Mouse (Mus musculus): ENCODE results near the gene Itga9.

Gene Itga9

DNA sequence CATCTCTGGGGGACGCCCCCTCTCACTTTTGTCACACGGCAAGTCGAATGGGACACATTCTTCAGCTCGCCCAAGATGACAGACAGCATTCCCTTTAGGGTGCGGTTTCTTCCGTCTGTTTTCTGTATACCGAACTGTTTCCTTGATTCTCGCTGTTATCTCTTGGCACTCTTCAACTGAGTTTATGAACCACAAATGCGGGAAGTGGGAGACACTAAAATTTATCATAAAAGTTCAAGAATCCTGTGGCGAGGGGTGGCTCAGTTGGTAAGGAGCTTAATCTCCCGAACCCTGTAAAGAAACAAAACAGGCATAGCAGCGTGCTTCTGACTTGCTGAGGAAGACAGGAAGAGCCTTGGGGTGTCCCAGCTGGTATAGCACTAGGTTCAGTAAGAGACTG is 337.9 kb downstream of the Itga9 start:
- DNase-seq (ENCODE audit: low spot score in 2 of 2) = no peak

DNA sequence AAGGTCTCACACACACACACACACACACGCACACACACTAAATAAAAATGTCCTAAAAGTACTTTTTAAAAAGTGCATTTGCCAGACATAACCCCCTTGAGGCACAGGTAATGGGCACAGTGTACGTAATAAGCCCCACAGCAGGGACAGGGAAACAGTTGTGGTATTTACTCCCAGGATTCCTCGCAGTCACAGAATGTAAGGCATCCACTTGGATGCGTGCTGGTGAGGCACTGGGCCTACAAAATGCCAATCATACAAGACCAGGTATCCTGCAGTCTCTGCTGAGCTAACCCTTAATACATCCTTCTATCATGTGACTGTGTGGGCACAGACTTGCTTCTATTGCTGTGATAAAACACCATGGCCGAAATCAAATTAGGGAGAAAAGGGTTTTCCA is 342.0 kb downstream of the Itga9 start:
- DNase-seq (ENCODE audit: low spot score in 2 of 2) = no peak

DNA sequence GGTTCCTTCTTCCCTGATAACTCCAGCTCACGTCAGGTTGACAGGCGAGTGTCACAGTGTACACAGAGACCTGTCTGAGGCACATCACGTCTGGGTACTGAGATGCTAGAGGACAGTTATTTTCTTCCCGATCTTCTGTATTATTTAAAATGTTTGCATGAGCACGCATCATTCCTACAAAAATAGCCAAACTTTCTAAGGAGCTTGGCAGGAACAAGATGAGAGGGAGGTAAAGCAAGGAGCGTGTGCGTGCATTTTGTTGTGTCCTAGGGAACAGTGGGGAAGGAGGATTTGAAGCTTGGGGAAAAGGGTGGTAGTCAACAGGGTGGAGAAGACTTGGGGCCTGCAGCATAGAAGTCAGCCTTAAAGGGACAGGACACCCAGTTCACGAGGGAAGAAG is 342.6 kb downstream of the Itga9 start:
- DNase-seq (ENCODE audit: low spot score in 2 of 2) = no peak

- DNase-seq (ENCODE audit: low spot score in 2 of 2) = no peak
Observed at GRCm38 (mm10) chr9:118949654-118950053, 343.2 kb downstream of the Itga9 start.

DNA sequence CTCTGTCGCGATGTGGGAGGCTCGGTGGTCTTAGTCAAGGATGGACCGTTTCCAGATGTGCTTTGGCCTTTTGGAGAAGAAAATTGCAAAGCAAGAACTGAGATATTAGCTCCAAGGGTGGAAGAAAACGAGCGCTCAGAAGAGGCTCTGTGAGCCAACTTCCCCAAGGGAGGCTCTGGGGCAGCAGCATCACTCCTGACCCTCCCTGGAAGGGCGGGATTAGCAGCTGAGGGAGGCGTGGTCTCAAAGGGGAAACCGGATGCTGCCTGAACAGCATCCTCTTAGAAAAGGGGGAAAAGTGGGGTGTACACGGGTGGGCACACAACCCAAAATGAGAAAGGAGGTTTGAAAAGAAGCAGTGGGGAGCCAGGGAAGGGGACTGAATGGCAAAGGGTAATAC is 343.6 kb downstream of the Itga9 start:
- DNase-seq (ENCODE audit: low spot score in 2 of 2) = no peak

All from left cerebral cortex, adult 9 months (tissue).